Mouse (Mus musculus) stomach, postnatal 0 days (tissue): ENCODE data around the gene Slc30a2.

Source experiments
- CTCF ChIP-seq: IDR thresholded peaks from 2 replicates; pipeline ENCODE4 v1.5.1; 2016; ENCODE audit warnings: antibody characterized with exemption, low read depth, mild to moderate bottlenecking, moderate library complexity
- EP300 ChIP-seq: optimal IDR thresholded peaks from 2 replicates; pipeline ENCODE3; 2016; ENCODE audit warnings: antibody characterized with exemption

- TF ChIP-seq CTCF (no peak), EP300 (no peak)
Observed at GRCm38 (mm10) chr4:134402571-134403262, 59.7 kb downstream of the Slc30a2 start.
